Mouse (Mus musculus): ENCODE results near the gene Rmi1.

- no peak for TF ChIP-seq FLI1 (IDR thresholded peaks at IDR 0.05; ENCODE audit: low read length)
- no peak for TF ChIP-seq GATA1 (IDR thresholded peaks at IDR 0.05; ENCODE audit: borderline replicate concordance, low read length)
Observed at GRCm38 (mm10) chr13:58384371-58384770, 17.7 kb upstream of the Rmi1 start.

Data from megakaryocyte, embryonic 14.5 days (primary cell).